Mouse (Mus musculus): ENCODE data around the gene Msh5. TPM values are rescaled to one million over a fixed set of nuclear protein-coding genes. Genes with fewer than 3 reads are reported as not detected.

Gene Msh5
- polyA plus RNA-seq, 1 experiment from 2014 or later, result 3.9 TPM

GRCm38 (mm10) chr17:35016791-35017705 is 29.5 kb downstream of the Msh5 start:
- Histone ChIP-seq H3K9ac (ENCODE audit: low read length) (no peak overlapping the region), H3K27me3 (replicated peaks; ENCODE audit: control insufficient read depth, insufficient read depth, low read length) (no peaks in the 10 kb centered on the region), H3K4me2 (ENCODE audit: low read length) (no peak overlapping the region), H3K4me3 (ENCODE audit: low read depth, low read length) (no peak overlapping the region), H3K27ac (ENCODE audit: low read depth) (no peak overlapping the region), H3K4me1 (replicated peaks; ENCODE audit: control insufficient read depth, insufficient read depth, low read length) (peaks cover 6% of the 10 kb centered on the region; the same call in 1 of the 2 replicates), H3K36me3 (ENCODE audit: control insufficient read depth, insufficient read depth, low read length) (peaks cover 51% of the 10 kb centered on the region), H3K9me3 (ENCODE audit: control insufficient read depth, low read length) (no peaks in the 10 kb centered on the region)
- no peak for ATAC-seq (replicated peaks; ENCODE audit: low FRiP score, low TSS enrichment, low read depth)
- DNase-seq (ENCODE audit: low spot score), result no peak
- 81% methylated on average over 10 of the region's 10 CpGs for WGBS

GRCm38 (mm10) chr17:35016376-35016775 is 30.2 kb downstream of the Msh5 start, which contains the start of gene Vwa7:
TSS of gene Vwa7 (plus strand) at chr17:35016579.
- no peak within 1 kb of the TSS for H3K27ac ChIP-seq (ENCODE audit: low read depth)
- no peaks in the 10 kb centered on the region for H3K9me3 ChIP-seq (ENCODE audit: control insufficient read depth, low read length)
- ATAC-seq (replicated peaks; ENCODE audit: low FRiP score, low TSS enrichment, low read depth) (peak; percentile 47), DNase-seq (ENCODE audit: low spot score) (no peak)
- H3K4me1 ChIP-seq (replicated peaks; ENCODE audit: control insufficient read depth, insufficient read depth, low read length), result peaks cover 2% of the 10 kb centered on the region; the same call in 1 of the 2 replicates
- H3K27me3 ChIP-seq (replicated peaks; ENCODE audit: control insufficient read depth, insufficient read depth, low read length), result no peaks in the 10 kb centered on the region
- H3K4me3 ChIP-seq (ENCODE audit: low read depth, low read length), result no peak within 1 kb of the TSS
- peaks cover 57% of the 10 kb centered on the region for H3K36me3 ChIP-seq (ENCODE audit: control insufficient read depth, insufficient read depth, low read length)
- no peak within 1 kb of the TSS for H3K9ac ChIP-seq (ENCODE audit: low read length)
- WGBS, result 56% methylated on average over 12 of the region's 12 CpGs
- no peak within 1 kb of the TSS for H3K4me2 ChIP-seq (ENCODE audit: low read length)

- Histone ChIP-seq H3K36me3 (ENCODE audit: control insufficient read depth, insufficient read depth, low read length) (peaks cover 68% of the 10 kb centered on the region), H3K4me3 (ENCODE audit: low read depth, low read length) (no peak overlapping the region), H3K27me3 (replicated peaks; ENCODE audit: control insufficient read depth, insufficient read depth, low read length) (no peaks in the 10 kb centered on the region), H3K27ac (ENCODE audit: low read depth) (no peak overlapping the region), H3K4me2 (ENCODE audit: low read length) (no peak overlapping the region), H3K4me1 (replicated peaks; ENCODE audit: control insufficient read depth, insufficient read depth, low read length) (no peaks in the 10 kb centered on the region), H3K9ac (ENCODE audit: low read length) (no peak overlapping the region), H3K9me3 (ENCODE audit: control insufficient read depth, low read length) (no peaks in the 10 kb centered on the region)
- 94% methylated on average over 16 of the region's 16 CpGs for WGBS
- ATAC-seq (replicated peaks; ENCODE audit: low FRiP score, low TSS enrichment, low read depth) (no peak), DNase-seq (ENCODE audit: low spot score) (no peak)
Measured at GRCm38 (mm10) chr17:35015296-35015695, 31.2 kb downstream of the Msh5 start.

- H3K36me3 ChIP-seq (ENCODE audit: control insufficient read depth, insufficient read depth, low read length), result peaks cover 89% of the 10 kb centered on the region
- ATAC-seq (replicated peaks; ENCODE audit: low FRiP score, low TSS enrichment, low read depth), result 0 out of 2 replicates have a peak, but pooled peaks have one; percentile 20
- no peak for DNase-seq (ENCODE audit: low spot score)
- no peaks in the 10 kb centered on the region for H3K4me1 ChIP-seq (replicated peaks; ENCODE audit: control insufficient read depth, insufficient read depth, low read length)
- H3K4me2 ChIP-seq (ENCODE audit: low read length), result no peak overlapping the region
- no peak overlapping the region for H3K9ac ChIP-seq (ENCODE audit: low read length)
- 78% methylated on average over 6 of the region's 6 CpGs for WGBS
- no peak overlapping the region for H3K27ac ChIP-seq (ENCODE audit: low read depth)
- H3K27me3 ChIP-seq (replicated peaks; ENCODE audit: control insufficient read depth, insufficient read depth, low read length), result no peaks in the 10 kb centered on the region
- no peak overlapping the region for H3K4me3 ChIP-seq (ENCODE audit: low read depth, low read length)
- H3K9me3 ChIP-seq (ENCODE audit: control insufficient read depth, low read length), result no peaks in the 10 kb centered on the region
Measured at GRCm38 (mm10) chr17:35013221-35013620, 33.3 kb downstream of the Msh5 start.

GRCm38 (mm10) chr17:35012430-35012829 is 34.1 kb downstream of the Msh5 start:
- H3K4me2 ChIP-seq (ENCODE audit: low read length), result no peak overlapping the region
- ATAC-seq (replicated peaks; ENCODE audit: low FRiP score, low TSS enrichment, low read depth), result no peak
- H3K9ac ChIP-seq (ENCODE audit: low read length), result no peak overlapping the region
- H3K36me3 ChIP-seq (ENCODE audit: control insufficient read depth, insufficient read depth, low read length), result peaks cover 97% of the 10 kb centered on the region
- no peaks in the 10 kb centered on the region for H3K9me3 ChIP-seq (ENCODE audit: control insufficient read depth, low read length)
- H3K27me3 ChIP-seq (replicated peaks; ENCODE audit: control insufficient read depth, insufficient read depth, low read length), result no peaks in the 10 kb centered on the region
- 87% methylated on average over 13 of the region's 13 CpGs for WGBS
- H3K4me3 ChIP-seq (ENCODE audit: low read depth, low read length), result no peak overlapping the region
- DNase-seq (ENCODE audit: low spot score), result no peak
- H3K4me1 ChIP-seq (replicated peaks; ENCODE audit: control insufficient read depth, insufficient read depth, low read length), result no peaks in the 10 kb centered on the region
- H3K27ac ChIP-seq (ENCODE audit: low read depth), result no peak overlapping the region

GRCm38 (mm10) chr17:35011440-35011839 is 35.1 kb downstream of the Msh5 start:
- no peaks in the 10 kb centered on the region for H3K9me3 ChIP-seq (ENCODE audit: control insufficient read depth, low read length)
- no peaks in the 10 kb centered on the region for H3K4me1 ChIP-seq (replicated peaks; ENCODE audit: control insufficient read depth, insufficient read depth, low read length)
- no peak overlapping the region for H3K27ac ChIP-seq (ENCODE audit: low read depth)
- H3K4me3 ChIP-seq (ENCODE audit: low read depth, low read length), result no peak overlapping the region
- no peak overlapping the region for H3K4me2 ChIP-seq (ENCODE audit: low read length)
- 93% methylated on average over 8 of the region's 8 CpGs for WGBS
- no peak overlapping the region for H3K9ac ChIP-seq (ENCODE audit: low read length)
- no peaks in the 10 kb centered on the region for H3K27me3 ChIP-seq (replicated peaks; ENCODE audit: control insufficient read depth, insufficient read depth, low read length)
- ATAC-seq (replicated peaks; ENCODE audit: low FRiP score, low TSS enrichment, low read depth), result no peak
- peaks cover 99% of the 10 kb centered on the region for H3K36me3 ChIP-seq (ENCODE audit: control insufficient read depth, insufficient read depth, low read length)
- DNase-seq (ENCODE audit: low spot score), result no peak

GRCm38 (mm10) chr17:35009586-35009985 is 37.0 kb downstream of the Msh5 start:
- no peaks in the 10 kb centered on the region for H3K4me1 ChIP-seq (replicated peaks; ENCODE audit: control insufficient read depth, insufficient read depth, low read length)
- ATAC-seq (replicated peaks; ENCODE audit: low FRiP score, low TSS enrichment, low read depth) (no peak), DNase-seq (ENCODE audit: low spot score) (no peak)
- no peak overlapping the region for H3K9ac ChIP-seq (ENCODE audit: low read length)
- 87% methylated on average over 7 of the region's 7 CpGs for WGBS
- H3K27ac ChIP-seq (ENCODE audit: low read depth), result no peak overlapping the region
- no peaks in the 10 kb centered on the region for H3K27me3 ChIP-seq (replicated peaks; ENCODE audit: control insufficient read depth, insufficient read depth, low read length)
- no peak overlapping the region for H3K4me3 ChIP-seq (ENCODE audit: low read depth, low read length)
- H3K36me3 ChIP-seq (ENCODE audit: control insufficient read depth, insufficient read depth, low read length), result peaks cover 98% of the 10 kb centered on the region
- H3K4me2 ChIP-seq (ENCODE audit: low read length), result no peak overlapping the region
- H3K9me3 ChIP-seq (ENCODE audit: control insufficient read depth, low read length), result no peaks in the 10 kb centered on the region

- WGBS, result 93% methylated on average over 7 of the region's 7 CpGs
- Histone ChIP-seq H3K27me3 (replicated peaks; ENCODE audit: control insufficient read depth, insufficient read depth, low read length) (no peaks in the 10 kb centered on the region), H3K4me1 (replicated peaks; ENCODE audit: control insufficient read depth, insufficient read depth, low read length) (peaks cover 10% of the 10 kb centered on the region), H3K9me3 (ENCODE audit: control insufficient read depth, low read length) (no peaks in the 10 kb centered on the region), H3K27ac (ENCODE audit: low read depth) (no peak overlapping the region), H3K4me3 (ENCODE audit: low read depth, low read length) (no peak overlapping the region), H3K9ac (ENCODE audit: low read length) (no peak overlapping the region), H3K4me2 (ENCODE audit: low read length) (no peak overlapping the region), H3K36me3 (ENCODE audit: control insufficient read depth, insufficient read depth, low read length) (peaks cover 84% of the 10 kb centered on the region)
- DNase-seq (ENCODE audit: low spot score) (no peak), ATAC-seq (replicated peaks; ENCODE audit: low FRiP score, low TSS enrichment, low read depth) (no peak)
Measured at GRCm38 (mm10) chr17:35007387-35007991, 39.1 kb downstream of the Msh5 start.
